Mouse (Mus musculus): ENCODE measurements around the gene Nacc1. TPM values are rescaled to one million over a fixed set of nuclear protein-coding genes. Genes with fewer than 3 reads are reported as not detected.
"Not testable (repeated sequence)": the region's sequence is repeated elsewhere in the genome, so short reads cannot be mapped to it uniquely, and the experiment has no call there.

Nacc1 gene
- polyA plus RNA-seq, 1 experiment from 2014 or later: 12.5 TPM

DNA sequence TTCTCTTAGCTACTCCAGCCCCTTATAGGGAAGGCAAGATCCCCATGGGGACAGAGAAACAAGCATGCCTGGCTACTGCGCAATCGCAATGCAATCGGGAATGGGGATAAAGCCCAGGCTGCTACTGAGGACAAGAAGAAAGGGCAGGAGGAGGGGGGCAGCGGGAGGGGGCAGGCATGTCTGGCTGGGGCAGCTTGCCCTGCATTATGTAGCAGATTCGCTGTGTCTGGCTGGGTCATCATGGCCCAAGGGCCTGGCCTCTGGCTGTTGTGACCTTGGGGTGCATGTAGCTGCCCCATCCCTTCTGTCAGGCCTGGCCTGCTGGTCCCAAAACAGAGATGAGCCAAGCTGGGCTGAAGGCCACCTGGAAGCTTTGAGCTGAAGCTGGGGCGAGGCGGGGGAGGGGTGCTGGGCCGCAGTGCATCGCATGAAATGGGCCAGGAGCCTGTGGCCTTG lies 52.8 kb downstream of the Nacc1 start:
- no peak for ATAC-seq
- 71% methylated on average over 9 of the region's 9 CpGs for WGBS (ENCODE audit: insufficient replicate concordance)
- Histone ChIP-seq H3K9me3 (replicated peaks) (no peaks in the 10 kb centered on the region), H3K27ac (no peak overlapping the region), H3K4me3 (no peak overlapping the region), H3K4me2 (no peak overlapping the region), H3K9ac (no peak overlapping the region), H3K4me1 (peaks cover 9% of the 10 kb centered on the region), H3K27me3 (replicated peaks) (peaks cover 43% of the 10 kb centered on the region), H3K36me3 (no peaks in the 10 kb centered on the region)

DNA sequence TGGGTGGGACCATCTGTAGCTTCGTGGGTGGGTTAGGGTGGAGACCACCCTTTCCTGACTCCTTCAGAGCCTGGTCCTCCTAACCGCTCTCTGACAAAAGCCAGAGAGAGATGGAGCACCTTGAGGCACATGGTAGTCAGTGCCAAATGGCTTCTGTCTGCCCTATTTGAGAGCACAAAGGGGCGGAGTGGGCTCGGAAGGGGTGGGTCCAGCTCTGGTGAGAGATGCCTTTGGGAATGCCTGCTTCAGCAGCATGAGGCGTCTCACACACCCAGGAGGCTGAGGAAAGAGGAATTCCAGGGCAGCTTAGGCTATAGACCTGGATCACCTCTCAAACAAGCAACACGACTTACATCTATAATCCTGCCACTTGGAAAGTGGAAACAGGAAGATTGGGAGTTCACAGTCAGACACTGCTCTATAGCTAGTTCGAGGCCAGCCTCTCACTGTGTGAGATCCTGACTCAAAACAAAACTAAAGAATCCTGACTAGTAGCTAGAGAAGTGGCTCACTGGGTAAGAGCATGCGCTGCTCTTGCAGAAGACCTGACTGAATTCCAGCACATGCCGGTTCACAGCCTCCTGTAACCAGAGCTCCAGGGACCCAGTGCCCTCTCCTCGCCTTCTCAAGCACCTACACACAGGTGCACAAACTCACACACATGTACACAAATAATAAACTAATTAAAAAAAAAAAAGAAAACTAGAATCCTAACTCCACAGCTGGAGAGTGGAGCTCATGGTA lies 53.6 kb downstream of the Nacc1 start:
- no peak for ATAC-seq
- no peak overlapping the region for H3K27ac ChIP-seq
- 44% methylated on average over 10 of the region's 10 CpGs for WGBS (ENCODE audit: insufficient replicate concordance)
- H3K9me3 ChIP-seq (replicated peaks): no peaks in the 10 kb centered on the region
- H3K9ac ChIP-seq: no peak overlapping the region
- no peak overlapping the region for H3K4me3 ChIP-seq
- H3K27me3 ChIP-seq (replicated peaks): peaks cover 43% of the 10 kb centered on the region
- peaks cover 9% of the 10 kb centered on the region for H3K4me1 ChIP-seq
- no peak overlapping the region for H3K4me2 ChIP-seq
- no peaks in the 10 kb centered on the region for H3K36me3 ChIP-seq

DNA sequence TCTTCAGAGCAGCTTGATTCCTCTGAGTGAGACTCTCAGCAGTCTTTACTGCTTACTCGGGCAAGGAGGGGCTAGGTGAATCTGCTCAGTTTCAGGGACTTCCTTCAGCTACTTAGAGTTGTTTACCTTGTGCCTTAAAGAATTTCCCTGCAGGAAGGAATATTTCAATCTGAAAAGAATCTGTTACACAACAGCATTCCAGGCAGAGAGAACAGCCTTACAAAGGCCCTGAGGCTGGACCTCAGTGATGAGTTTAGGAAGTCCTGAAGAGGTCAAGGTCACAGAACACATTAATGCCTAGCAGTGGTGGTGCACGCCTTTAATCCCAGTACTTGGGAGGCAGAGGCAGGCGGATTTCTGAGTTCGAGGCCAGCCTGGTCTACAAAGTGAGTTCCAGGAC lies 55.8 kb downstream of the Nacc1 start:
- WGBS (ENCODE audit: insufficient replicate concordance): 68% methylated on average over 4 of the region's 4 CpGs
- no peak overlapping the region for H3K4me2 ChIP-seq
- no peak for ATAC-seq
- no peaks in the 10 kb centered on the region for H3K9me3 ChIP-seq (replicated peaks)
- H3K27ac ChIP-seq: no peak overlapping the region
- H3K27me3 ChIP-seq (replicated peaks): peaks cover 30% of the 10 kb centered on the region
- H3K9ac ChIP-seq: no peak overlapping the region
- no peak overlapping the region for H3K4me3 ChIP-seq
- no peaks in the 10 kb centered on the region for H3K36me3 ChIP-seq
- H3K4me1 ChIP-seq: no peaks in the 10 kb centered on the region

DNA sequence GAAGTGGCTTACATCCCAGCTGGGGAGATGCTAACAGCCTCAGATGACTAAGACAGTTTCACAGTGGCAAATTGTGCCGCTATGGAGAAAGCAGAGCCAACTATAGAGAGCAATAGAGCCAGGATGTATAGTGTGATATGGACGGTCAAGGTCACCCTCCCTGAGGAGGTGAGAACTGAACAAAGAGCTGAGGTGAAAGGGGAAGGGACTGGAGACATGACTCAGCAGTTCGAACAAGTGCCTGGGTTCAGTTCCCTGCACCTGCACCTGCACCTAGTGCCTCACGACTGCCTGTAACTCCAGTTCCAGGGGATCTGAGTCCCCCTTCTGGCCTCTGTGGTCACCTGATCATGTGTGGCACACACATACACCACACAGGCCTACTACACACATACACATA lies 57.5 kb downstream of the Nacc1 start:
- ATAC-seq: no peak
- Histone ChIP-seq H3K27ac (no peak overlapping the region), H3K4me3 (no peak overlapping the region), H3K4me1 (0 out of 2 replicates have a peak, but pooled peaks cover under 1% of the 10 kb centered on the region), H3K9me3 (replicated peaks) (no peaks in the 10 kb centered on the region), H3K36me3 (no peaks in the 10 kb centered on the region), H3K9ac (no peak overlapping the region), H3K27me3 (replicated peaks) (peaks cover 14% of the 10 kb centered on the region; the same call in 1 of the 2 replicates), H3K4me2 (no peak overlapping the region)
- 63% methylated on average over 4 of the region's 4 CpGs for WGBS (ENCODE audit: insufficient replicate concordance)

DNA sequence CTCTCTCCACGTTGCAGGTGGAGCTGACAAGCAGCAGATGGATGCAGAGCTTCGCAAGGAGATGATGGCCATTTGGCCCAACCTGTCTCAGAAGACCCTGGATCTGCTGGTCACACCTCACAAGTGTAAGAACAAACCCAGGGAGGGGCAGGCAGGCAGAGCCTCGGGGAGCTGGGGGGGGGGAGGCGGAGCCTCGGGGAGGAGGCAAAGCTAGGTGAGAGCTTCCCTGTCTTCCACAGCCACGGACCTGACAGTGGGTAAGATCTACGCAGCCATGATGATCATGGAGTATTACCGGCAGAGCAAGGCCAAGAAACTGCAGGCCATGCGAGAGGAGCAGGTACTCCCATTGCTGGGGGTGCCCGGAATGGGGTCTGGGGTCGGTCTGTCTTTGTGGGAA lies 58.1 kb downstream of the Nacc1 start:
- ATAC-seq: no peak
- H3K36me3 ChIP-seq: no peaks in the 10 kb centered on the region
- 63% methylated on average over 11 of the region's 11 CpGs for WGBS (ENCODE audit: insufficient replicate concordance)
- H3K27ac ChIP-seq: no peak overlapping the region
- peaks cover 6% of the 10 kb centered on the region; the same call in 1 of the 2 replicates for H3K4me1 ChIP-seq
- H3K27me3 ChIP-seq (replicated peaks): peaks cover 11% of the 10 kb centered on the region; the same call in 1 of the 2 replicates
- no peak overlapping the region for H3K9ac ChIP-seq
- H3K9me3 ChIP-seq (replicated peaks): no peaks in the 10 kb centered on the region
- H3K4me2 ChIP-seq: no peak overlapping the region
- H3K4me3 ChIP-seq: no peak overlapping the region

DNA sequence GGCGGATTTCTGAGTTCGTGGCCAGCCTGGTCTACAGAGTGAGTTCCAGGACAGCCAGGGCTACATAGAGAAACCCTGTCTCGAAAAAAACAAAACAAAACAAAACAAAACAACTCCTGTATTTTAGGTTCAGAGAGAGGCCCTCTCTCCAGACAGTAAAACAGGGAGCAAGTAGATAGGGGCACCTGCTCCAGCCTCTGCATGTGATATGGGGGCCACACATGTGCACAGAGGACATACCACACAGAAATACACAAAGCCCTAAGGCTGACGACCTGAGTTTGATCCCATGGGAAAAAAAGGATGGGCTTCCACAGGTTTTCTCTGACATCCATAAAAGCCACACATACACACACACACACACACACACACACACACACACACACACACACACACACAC lies 64.2 kb downstream of the Nacc1 start:
- 54% methylated on average over 4 of the region's 4 CpGs for WGBS (ENCODE audit: insufficient replicate concordance)
- H3K27ac ChIP-seq; H3K36me3 ChIP-seq; H3K9me3 ChIP-seq (replicated peaks); H3K4me3 ChIP-seq; H3K9ac ChIP-seq: not testable (repeated sequence)
- Histone ChIP-seq H3K4me1 (peaks cover 27% of the 10 kb centered on the region), H3K4me2 (peak overlapping the region; percentile 9; the same call in 1 of the 2 replicates), H3K27me3 (replicated peaks) (peaks cover 36% of the 10 kb centered on the region)
- peak; percentile 60; the same call in 1 of the 2 replicates for ATAC-seq

DNA sequence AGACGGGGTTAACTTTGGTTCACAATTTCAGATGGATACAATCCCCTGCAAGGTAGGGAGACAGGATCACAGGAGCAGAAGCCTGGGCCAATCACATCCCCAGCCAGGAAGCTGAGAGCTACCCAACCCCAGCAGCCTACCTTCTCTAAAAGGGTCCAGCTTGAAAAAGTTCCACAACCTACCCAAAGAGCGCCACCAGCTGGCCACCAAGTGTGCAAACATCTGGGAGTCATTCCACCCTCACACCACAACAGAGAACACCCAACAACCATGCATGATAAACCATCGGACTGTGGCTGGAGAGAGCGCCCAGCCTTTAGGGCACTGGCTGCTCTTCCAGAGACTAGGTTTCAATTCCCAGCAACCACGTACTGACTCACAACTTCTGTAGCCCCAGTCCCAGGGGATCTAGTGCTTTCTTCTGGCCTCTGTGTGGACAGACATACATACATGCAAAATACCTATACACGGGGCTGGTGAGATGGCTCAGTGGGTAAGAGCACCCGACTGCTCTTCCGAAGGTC lies 66.5 kb downstream of the Nacc1 start:
- peaks cover 27% of the 10 kb centered on the region for H3K4me1 ChIP-seq
- H3K9me3 ChIP-seq (replicated peaks): no peaks in the 10 kb centered on the region
- WGBS (ENCODE audit: insufficient replicate concordance): 56% methylated on average over 8 of the region's 8 CpGs
- no peaks in the 10 kb centered on the region for H3K36me3 ChIP-seq
- no peak overlapping the region for H3K9ac ChIP-seq
- no peak overlapping the region for H3K4me3 ChIP-seq
- no peak overlapping the region for H3K27ac ChIP-seq
- H3K4me2 ChIP-seq: no peak overlapping the region
- ATAC-seq: no peak
- peaks cover 55% of the 10 kb centered on the region for H3K27me3 ChIP-seq (replicated peaks)

Other genes with a start within 250 kb of the Nacc1 start
- gene Ier2, start 25.0 kb downstream of the Nacc1 start, polyA plus RNA-seq (2016; fragmentation: Nextera tagmentation; extraction: Ambion mirVana): 36.4 and 37.4 TPM in 2 replicates
- gene Trmt1, start 1.6 kb downstream of the Nacc1 start, polyA plus RNA-seq (2016; fragmentation: Nextera tagmentation; extraction: Ambion mirVana): 57.3 and 62.0 TPM in 2 replicates
- 82.3 and 83.1 TPM in 2 replicates for gene Lyl1, start 13.6 kb upstream of the Nacc1 start, polyA plus RNA-seq (2016; fragmentation: Nextera tagmentation; extraction: Ambion mirVana)
- gene G430095P16Rik, start 35.1 kb upstream of the Nacc1 start, polyA plus RNA-seq (2016; fragmentation: Nextera tagmentation; extraction: Ambion mirVana): 11.0 and 12.0 TPM in 2 replicates
- gene Nfix, start 112.5 kb upstream of the Nacc1 start, polyA plus RNA-seq (2016; fragmentation: Nextera tagmentation; extraction: Ambion mirVana): 2.8 and 2.9 TPM in 2 replicates
- 3.4 and 4.3 TPM in 2 replicates for gene Dand5, start 135.0 kb upstream of the Nacc1 start, polyA plus RNA-seq (2016; fragmentation: Nextera tagmentation; extraction: Ambion mirVana)
- 69.9 and 71.0 TPM in 2 replicates for gene Gadd45gip1, start 143.7 kb upstream of the Nacc1 start, polyA plus RNA-seq (2016; fragmentation: Nextera tagmentation; extraction: Ambion mirVana)
- 274 and 281 TPM in 2 replicates for gene Rad23a, start 152.8 kb upstream of the Nacc1 start, polyA plus RNA-seq (2016; fragmentation: Nextera tagmentation; extraction: Ambion mirVana)
- gene Calr, start 159.1 kb upstream of the Nacc1 start, polyA plus RNA-seq (2016; fragmentation: Nextera tagmentation; extraction: Ambion mirVana): 590 and 610 TPM in 2 replicates
- gene Farsa, start 169.1 kb upstream of the Nacc1 start, polyA plus RNA-seq (2016; fragmentation: Nextera tagmentation; extraction: Ambion mirVana): 96.3 and 98.6 TPM in 2 replicates
- gene Syce2, start 184.2 kb upstream of the Nacc1 start, polyA plus RNA-seq (2016; fragmentation: Nextera tagmentation; extraction: Ambion mirVana): 110 TPM in 2 replicates
- 41.1 and 44.3 TPM in 2 replicates for gene Gcdh, start 206.1 kb upstream of the Nacc1 start, polyA plus RNA-seq (2016; fragmentation: Nextera tagmentation; extraction: Ambion mirVana)
- 517 and 552 TPM in 2 replicates for gene Klf1, start 214.1 kb upstream of the Nacc1 start, polyA plus RNA-seq (2016; fragmentation: Nextera tagmentation; extraction: Ambion mirVana)
- gene Dnase2a, start 220.7 kb upstream of the Nacc1 start, polyA plus RNA-seq (2016; fragmentation: Nextera tagmentation; extraction: Ambion mirVana): 10.8 and 11.4 TPM in 2 replicates
- gene Mast1, start 249.5 kb upstream of the Nacc1 start, polyA plus RNA-seq (2016; fragmentation: Nextera tagmentation; extraction: Ambion mirVana): 0.18 TPM in 2 replicates